Mouse (Mus musculus) midbrain, embryonic 16.5 days (tissue): ENCODE results near the gene Srrd. TPM values are rescaled to one million over a fixed set of nuclear protein-coding genes. Genes with fewer than 3 reads are reported as not detected.

Experiments
- ATAC-seq: fragments of 200-750 bp; cut with Nextera tagmentation; 2 replicates; pipeline ENCODE4 v1.8.0; 2017; ENCODE audit warnings: moderate TSS enrichment
- H3K27ac ChIP-seq: fragments of 300-500 bp; sonication (generic); 2 replicates; pipeline ENCODE4 v1.5.1; 2014; ENCODE audit warnings: mild to moderate bottlenecking, low read length, mixed read lengths
- H3K27me3 ChIP-seq: fragments of 300-500 bp; sonication (generic); 2 replicates; pipeline ENCODE4 v1.6.1; 2014; ENCODE audit warnings: low read depth, low read length, mixed read lengths; ENCODE audit not compliant: control insufficient read depth, insufficient read depth
- H3K36me3 ChIP-seq: fragments of 300-500 bp; sonication (generic); 2 replicates; pipeline ENCODE4 v1.6.1; 2014; ENCODE audit warnings: mild to moderate bottlenecking, low read length, moderate library complexity, mixed read lengths; ENCODE audit not compliant: control insufficient read depth, insufficient read depth
- H3K4me1 ChIP-seq: fragments of 300-500 bp; sonication (generic); 2 replicates; pipeline ENCODE4 v1.6.1; 2014; ENCODE audit warnings: mild to moderate bottlenecking, low read length, mixed read lengths; ENCODE audit not compliant: control insufficient read depth, insufficient read depth
- H3K4me2 ChIP-seq: fragments of 300-500 bp; sonication (generic); 2 replicates; pipeline ENCODE4 v1.6.1; 2014; ENCODE audit warnings: mild to moderate bottlenecking, low read length, mixed read lengths
- H3K4me3 ChIP-seq: fragments of 300-500 bp; sonication (generic); 2 replicates; pipeline ENCODE4 v1.5.1; 2014; ENCODE audit warnings: low read depth, mild to moderate bottlenecking, low read length, moderate library complexity, mixed read lengths
- H3K9ac ChIP-seq: fragments of 300-500 bp; sonication (generic); 2 replicates; pipeline ENCODE4 v1.6.1; 2014; ENCODE audit warnings: low read depth, low read length, mixed read lengths
- H3K9me3 ChIP-seq: fragments of 300-500 bp; sonication (generic); replicated peaks from 2 replicates; pipeline ENCODE4 v1.6.1; 2014; ENCODE audit warnings: mild to moderate bottlenecking, low read length, mixed read lengths; ENCODE audit not compliant: control insufficient read depth, poor library complexity, severe bottlenecking
- WGBS: fragments of 180-500 bp; shearing (Covaris S2); extraction: QIAGEN DNeasy Blood & Tissue Kit; methylation state at CpG from one replicate; pipeline ENCODE4 v1.1.7; 2014; 5-methylcytosine and 5-hydroxymethylcytosine counted together
- polyA plus RNA-seq: library from polyadenylated mRNA; unstranded; fragments of >200 nt; fragmentation: Nextera tagmentation; extraction: Ambion mirVana; gene quantifications from 2 replicates; pipeline ENCODE4 v1.2.1, GENCODE M21; 2015

The Srrd gene
- polyA plus RNA-seq, 1 experiment from 2014 or later: 56.8 TPM

DNA sequence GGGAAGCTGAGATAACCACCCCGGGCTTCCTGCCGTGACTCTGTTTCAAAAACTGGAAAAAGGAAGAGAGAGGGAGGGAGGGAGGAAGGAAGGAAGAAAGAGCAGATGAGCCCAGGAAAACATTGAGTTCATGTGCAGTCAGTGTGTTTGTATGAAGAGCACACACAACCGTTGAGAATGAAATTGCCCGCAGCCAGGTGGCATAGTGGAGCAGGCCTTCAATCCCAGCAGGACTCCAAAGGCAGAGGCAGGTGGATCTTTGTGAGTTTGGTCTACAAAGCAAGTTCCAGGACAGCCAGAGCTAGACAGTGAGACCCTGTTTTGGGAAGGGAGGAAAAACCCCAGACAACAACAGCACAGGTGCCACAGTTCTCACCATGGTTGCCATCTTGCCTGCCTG lies 24.5 kb upstream of the Srrd start:
- no peak for ATAC-seq
- peaks cover 19% of the 10 kb centered on the region for H3K36me3 ChIP-seq
- no peak overlapping the region for H3K4me2 ChIP-seq
- 92% methylated on average over 4 of the region's 4 CpGs for WGBS
- no peaks in the 10 kb centered on the region for H3K9me3 ChIP-seq
- H3K4me3 ChIP-seq: no peak overlapping the region
- no peak overlapping the region for H3K9ac ChIP-seq
- no peaks in the 10 kb centered on the region for H3K27me3 ChIP-seq
- peaks cover 22% of the 10 kb centered on the region for H3K4me1 ChIP-seq
- no peak overlapping the region for H3K27ac ChIP-seq

DNA sequence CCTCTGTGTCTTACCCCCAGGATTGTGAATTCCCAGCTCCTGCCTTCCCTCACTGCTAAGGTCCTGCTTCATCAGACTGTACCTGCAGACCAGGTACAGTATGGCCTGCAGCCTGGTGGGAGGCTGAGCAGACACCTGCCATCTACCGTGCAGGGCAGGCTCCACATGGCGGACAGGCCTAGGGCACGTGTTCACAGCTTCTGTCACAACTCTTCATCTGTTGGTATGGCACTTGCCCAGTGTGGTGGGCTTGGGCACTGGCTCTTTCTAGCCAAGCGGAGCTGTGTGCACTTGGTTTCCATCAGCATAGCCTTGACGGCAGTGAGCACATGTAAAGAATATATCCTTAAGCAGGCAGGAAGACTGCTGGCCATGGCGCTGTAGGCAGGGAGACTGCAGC lies 24.0 kb upstream of the Srrd start:
- Histone ChIP-seq H3K9me3 (no peaks in the 10 kb centered on the region), H3K27ac (no peak overlapping the region), H3K9ac (no peak overlapping the region), H3K4me3 (no peak overlapping the region), H3K4me2 (no peak overlapping the region), H3K27me3 (no peaks in the 10 kb centered on the region), H3K4me1 (peaks cover 18% of the 10 kb centered on the region), H3K36me3 (peaks cover 19% of the 10 kb centered on the region)
- ATAC-seq: no peak
- 96% methylated on average over 6 of the region's 6 CpGs for WGBS

DNA sequence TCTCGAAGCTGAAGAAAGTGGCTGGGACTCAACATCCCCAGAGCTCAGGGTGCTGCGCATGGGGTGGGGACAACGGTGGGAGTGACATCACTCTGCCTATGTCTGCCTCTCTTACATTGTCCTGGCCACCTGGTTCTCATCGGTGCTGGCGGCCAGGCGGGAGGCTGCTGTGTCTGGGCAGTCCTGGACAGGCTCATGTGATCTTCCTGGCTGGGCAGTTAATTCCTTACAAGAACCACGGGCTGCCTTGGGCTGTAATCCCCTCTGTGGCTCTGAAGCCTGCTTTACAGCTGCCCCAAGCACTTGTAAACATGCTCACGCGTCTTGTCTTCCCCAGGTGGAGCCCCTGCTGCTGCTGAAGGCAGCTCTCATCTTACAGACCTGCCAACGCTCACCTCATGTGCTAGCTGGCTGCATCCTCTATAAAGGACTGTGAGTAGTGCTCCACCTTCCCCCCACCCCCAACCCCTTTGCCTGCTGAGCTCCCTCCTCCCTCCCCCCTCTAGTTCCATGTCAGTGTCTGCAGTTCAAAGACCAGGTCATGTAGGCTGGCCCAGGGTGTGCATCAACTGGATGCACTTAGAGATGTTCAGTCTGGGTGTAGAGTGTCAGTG lies 21.5 kb upstream of the Srrd start:
- Histone ChIP-seq H3K27me3 (no peaks in the 10 kb centered on the region), H3K27ac (no peak overlapping the region), H3K9me3 (no peaks in the 10 kb centered on the region), H3K36me3 (peaks cover 19% of the 10 kb centered on the region), H3K4me1 (no peaks in the 10 kb centered on the region; the same call in 1 of the 2 replicates), H3K4me2 (no peak overlapping the region), H3K4me3 (no peak overlapping the region), H3K9ac (no peak overlapping the region)
- WGBS: 68% methylated on average over 10 of the region's 10 CpGs
- ATAC-seq: no peak

DNA sequence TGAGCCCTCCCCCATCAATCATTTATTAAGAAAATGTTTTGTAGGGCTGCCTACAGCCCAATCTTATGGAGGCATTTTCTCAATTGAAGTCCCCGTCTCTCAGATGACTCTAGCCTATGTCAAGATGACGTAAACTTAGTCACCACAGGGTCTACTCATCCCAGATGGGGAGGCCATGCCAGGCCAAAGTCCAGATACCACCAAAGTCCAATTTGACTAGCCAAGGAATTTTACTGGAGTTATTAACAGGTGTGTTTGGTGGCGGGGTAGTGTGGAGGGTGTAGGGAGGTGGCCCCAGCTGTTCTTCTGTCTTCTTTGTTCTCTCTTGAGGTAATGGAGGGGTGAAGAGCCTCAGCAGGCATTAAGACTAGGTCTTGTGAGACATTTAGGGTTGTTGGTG lies 17.2 kb upstream of the Srrd start:
- H3K27ac ChIP-seq: no peak overlapping the region
- H3K4me1 ChIP-seq: no peaks in the 10 kb centered on the region
- H3K4me3 ChIP-seq: no peak overlapping the region
- ATAC-seq: no peak
- H3K36me3 ChIP-seq: peaks cover 17% of the 10 kb centered on the region
- WGBS: 99% methylated on average over 3 of the region's 3 CpGs
- no peak overlapping the region for H3K4me2 ChIP-seq
- no peaks in the 10 kb centered on the region for H3K9me3 ChIP-seq
- H3K9ac ChIP-seq: no peak overlapping the region
- H3K27me3 ChIP-seq: no peaks in the 10 kb centered on the region

DNA sequence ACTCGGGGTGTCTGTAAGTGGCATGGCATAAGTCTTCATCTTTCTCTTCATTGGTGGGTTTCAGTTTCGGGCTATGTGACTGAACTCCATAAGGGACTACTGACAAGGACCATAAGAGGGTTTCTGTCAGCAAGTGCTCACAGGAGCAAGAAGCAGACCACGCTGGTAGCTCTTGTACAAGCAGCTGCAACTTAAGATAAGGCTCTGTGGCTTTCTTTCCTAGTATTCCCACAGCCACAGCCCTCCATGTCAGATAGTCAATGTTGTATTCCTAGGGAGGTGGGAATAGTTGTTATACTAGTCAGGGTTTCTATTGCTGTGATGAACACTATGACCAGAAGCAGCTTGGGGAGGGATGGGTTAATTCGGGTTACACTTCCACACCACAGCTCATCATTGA lies 16.7 kb upstream of the Srrd start:
- Histone ChIP-seq H3K36me3 (peaks cover 17% of the 10 kb centered on the region; the same call in 1 of the 2 replicates), H3K27ac (no peak overlapping the region), H3K9ac (no peak overlapping the region), H3K4me2 (no peak overlapping the region), H3K4me1 (no peaks in the 10 kb centered on the region), H3K9me3 (no peaks in the 10 kb centered on the region), H3K4me3 (no peak overlapping the region), H3K27me3 (no peaks in the 10 kb centered on the region)
- no peak for ATAC-seq
- 91% methylated on average over 4 of the region's 4 CpGs for WGBS

DNA sequence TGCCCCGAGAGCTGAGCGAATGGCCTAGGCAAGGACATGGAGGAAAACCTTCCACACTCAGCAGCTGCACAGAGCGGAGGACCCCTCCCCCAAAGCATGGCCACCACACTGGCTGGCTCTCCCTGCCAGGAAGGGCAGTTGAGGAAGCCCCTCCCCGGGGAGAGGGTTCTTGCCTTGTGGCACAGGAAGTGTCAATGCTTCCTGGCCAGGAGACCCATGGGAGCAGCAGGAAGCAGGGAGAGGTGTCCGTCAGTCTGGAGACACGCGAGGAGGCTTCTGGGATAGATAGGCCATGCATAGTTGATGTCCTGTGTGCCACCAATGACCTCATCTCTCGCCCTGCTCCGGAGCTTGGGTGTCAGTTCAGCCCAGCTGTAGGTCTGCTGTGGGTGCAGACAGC lies 13.5 kb upstream of the Srrd start:
- H3K36me3 ChIP-seq: peaks cover 20% of the 10 kb centered on the region
- 92% methylated on average over 9 of the region's 9 CpGs for WGBS
- no peak overlapping the region for H3K4me2 ChIP-seq
- no peaks in the 10 kb centered on the region for H3K9me3 ChIP-seq
- no peak overlapping the region for H3K9ac ChIP-seq
- H3K27ac ChIP-seq: no peak overlapping the region
- no peak for ATAC-seq
- no peaks in the 10 kb centered on the region for H3K4me1 ChIP-seq
- H3K27me3 ChIP-seq: no peaks in the 10 kb centered on the region
- H3K4me3 ChIP-seq: no peak overlapping the region

DNA sequence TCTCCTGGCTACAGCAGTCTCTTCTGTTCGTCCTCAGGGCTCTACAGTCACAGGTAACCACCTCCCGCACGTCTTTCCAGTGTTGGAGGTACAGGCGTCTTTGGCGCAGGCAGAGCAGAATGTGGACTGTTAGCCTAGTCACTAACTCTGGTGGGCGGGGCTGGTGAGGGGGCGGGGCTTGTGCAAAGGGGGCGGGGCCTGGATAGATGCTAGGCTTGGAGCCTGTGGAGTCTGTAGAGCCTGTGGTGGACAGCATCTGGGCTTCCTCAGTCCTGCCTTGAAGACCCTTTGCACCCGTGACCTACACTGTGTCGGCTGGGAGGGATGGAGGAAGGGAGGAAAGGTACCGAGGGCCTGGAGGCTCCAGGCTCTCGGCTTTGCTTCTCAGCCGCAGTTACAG lies 13.1 kb upstream of the Srrd start, which contains the start of gene Gm6583:
Gene Gm6583, minus strand, starts transcription at position 124 of the 400 bp plus-strand sequence.
- no peak within 1 kb of the TSS for H3K9ac ChIP-seq
- ATAC-seq: no peak
- H3K27me3 ChIP-seq: no peaks in the 10 kb centered on the region
- no peak within 1 kb of the TSS for H3K4me2 ChIP-seq
- H3K27ac ChIP-seq: no peak within 1 kb of the TSS
- WGBS: 68% methylated on average over 13 of the region's 13 CpGs
- H3K4me3 ChIP-seq: no peak within 1 kb of the TSS
- peaks cover 20% of the 10 kb centered on the region for H3K36me3 ChIP-seq
- H3K9me3 ChIP-seq: no peaks in the 10 kb centered on the region
- H3K4me1 ChIP-seq: no peaks in the 10 kb centered on the region

DNA sequence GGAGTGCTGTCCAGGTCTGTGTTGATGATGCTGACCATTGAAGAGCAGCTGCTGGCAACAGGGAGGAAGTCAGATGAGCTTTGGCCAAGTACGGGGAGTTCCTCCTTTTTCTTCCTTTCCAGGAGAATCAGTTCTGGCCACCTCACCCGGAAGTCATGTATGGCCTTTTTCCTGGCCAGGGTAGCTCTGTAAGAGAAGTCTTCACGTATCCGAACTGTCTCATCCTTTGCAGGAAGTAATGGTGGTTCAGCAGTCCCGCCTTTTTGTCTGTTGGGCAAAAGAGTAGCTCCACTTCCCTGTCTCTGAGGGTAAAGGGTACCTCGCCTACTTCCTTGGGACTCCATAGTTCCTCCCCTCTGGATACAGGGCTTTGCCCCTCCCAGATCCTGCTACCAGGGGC lies 12.7 kb upstream of the Srrd start:
- Histone ChIP-seq H3K4me2 (no peak overlapping the region), H3K27ac (no peak overlapping the region), H3K4me3 (no peak overlapping the region), H3K9me3 (no peaks in the 10 kb centered on the region), H3K36me3 (peaks cover 20% of the 10 kb centered on the region), H3K4me1 (no peaks in the 10 kb centered on the region), H3K9ac (no peak overlapping the region), H3K27me3 (no peaks in the 10 kb centered on the region)
- ATAC-seq: no peak
- WGBS: 93% methylated on average over 6 of the region's 6 CpGs

DNA sequence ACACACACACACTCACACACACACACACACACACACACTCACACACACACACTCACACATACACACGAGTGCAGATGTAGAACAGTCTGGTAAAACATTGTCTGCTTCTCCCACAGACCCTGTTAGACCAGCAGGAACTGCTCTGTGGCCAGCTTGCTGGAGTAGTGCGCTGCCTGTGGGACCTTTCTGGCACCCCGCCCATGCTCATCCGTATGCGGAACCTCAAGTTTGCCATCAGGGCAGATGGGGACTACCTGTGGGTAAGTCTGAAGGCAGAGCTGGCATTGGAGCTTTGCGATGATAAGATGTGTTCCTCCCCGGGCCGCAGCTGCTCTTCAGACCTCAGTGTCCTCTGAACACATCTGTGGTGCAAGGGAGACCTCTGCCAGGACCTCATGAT lies 6.3 kb upstream of the Srrd start:
- 87% methylated on average over 8 of the region's 8 CpGs for WGBS

More for the DNA sequence above, 6.3 kb upstream of the Srrd start:
- Histone ChIP-seq H3K9ac (no peak overlapping the region), H3K36me3 (peaks cover 16% of the 10 kb centered on the region), H3K4me1 (peaks cover 20% of the 10 kb centered on the region), H3K27ac (no peak overlapping the region), H3K27me3 (no peaks in the 10 kb centered on the region), H3K4me2 (no peak overlapping the region), H3K4me3 (no peak overlapping the region), H3K9me3 (no peaks in the 10 kb centered on the region)
- no peak for ATAC-seq
